Mouse (Mus musculus) thymus, adult 2 months (tissue): ENCODE data around the gene Smg6.

Experiments
- CTCF ChIP-seq: fragments of 200-500 bp; IDR thresholded peaks from 2 replicates; pipeline ENCODE4 v1.5.1; 2012; ENCODE audit warnings: mild to moderate bottlenecking, control low read depth, low read length, moderate library complexity, borderline replicate concordance; ENCODE audit not compliant: control insufficient read depth, poor library complexity, insufficient read depth; ENCODE audit errors: extremely low read depth
- POLR2A ChIP-seq: fragments of 200-500 bp; IDR thresholded peaks from 2 replicates; pipeline ENCODE4 v1.6.1; 2012; ENCODE audit warnings: mild to moderate bottlenecking, low read length, control low read depth, moderate library complexity; ENCODE audit not compliant: control insufficient read depth, poor library complexity, insufficient read depth; ENCODE audit errors: extremely low read depth

- TF ChIP-seq CTCF = no peak
- TF ChIP-seq POLR2A = no peak
These were observed 232.8 kb downstream of the Smg6 start for GRCm38 (mm10) chr11:75158432-75158831.
